10 mouse cellular contexts compared by ENCODE assay signal in the genomic region with DNA sequence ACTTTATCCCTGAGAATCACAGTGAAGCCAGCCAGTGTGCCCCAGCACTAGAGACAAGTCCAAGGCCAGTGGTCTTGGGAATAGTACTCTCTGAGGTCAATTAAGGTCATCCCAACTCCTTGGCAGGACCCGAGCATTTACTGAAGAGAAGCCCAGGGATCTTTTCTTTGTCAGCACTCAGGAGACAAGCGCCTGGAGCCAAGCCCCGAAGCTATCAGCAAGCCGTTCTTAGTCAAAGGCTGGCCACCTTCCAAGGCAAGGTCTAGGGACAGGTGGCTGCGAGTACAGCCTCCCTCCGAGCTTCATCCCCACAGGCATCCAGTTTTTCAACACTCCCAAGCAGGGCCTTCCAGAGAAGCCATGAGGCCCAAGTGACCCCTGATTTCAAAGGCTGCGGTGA. TPM values are rescaled to one million over a fixed set of nuclear protein-coding genes. Genes with fewer than 3 reads are reported as not detected.
DNase-seq lines count a peak whose midpoint lies in the region; ATAC-seq lines count a peak whose summit lies in the region.
"Had no signal": no experiment of that assay in that cellular context is flagged by ENCODE, and none has a peak within 500 bp of the region (broad histone marks: within the 10 kb centered on the region; RNA-seq: fewer than 3 reads in every experiment).

No protein-coding gene starts in this region.

- no peak overlapping the region for H3K4me3 ChIP-seq in embryonic facial prominence, embryonic 14.5 days (ENCODE audit: low read depth, low read length)
- H3K4me3 ChIP-seq in embryonic facial prominence, embryonic 10.5 days = no peak overlapping the region
- H3K4me3 ChIP-seq in liver, embryonic 12.5 days = no peak overlapping the region
- H3K4me3 ChIP-seq: heart, embryonic 13.5 days had no signal

- 0 out of 2 replicates have a peak, but pooled peaks cover 4% of the 10 kb centered on the region for H3K4me1 ChIP-seq in embryonic facial prominence, embryonic 14.5 days (ENCODE audit: control insufficient read depth, insufficient read depth, low read length)
- H3K4me1 ChIP-seq in embryonic facial prominence, embryonic 10.5 days = peaks cover 20% of the 10 kb centered on the region
- H3K4me1 ChIP-seq in liver, embryonic 12.5 days = no peaks in the 10 kb centered on the region

- H3K4me2 ChIP-seq in embryonic facial prominence, embryonic 14.5 days (ENCODE audit: low read depth, low read length) = no peak overlapping the region
- H3K4me2 ChIP-seq in liver, embryonic 12.5 days = no peak overlapping the region
- H3K4me2 ChIP-seq: heart, embryonic 13.5 days had no signal

- no peaks in the 10 kb centered on the region for H3K27me3 ChIP-seq in embryonic facial prominence, embryonic 14.5 days (replicated peaks; ENCODE audit: control insufficient read depth, insufficient read depth, low read length)
- H3K27me3 ChIP-seq in embryonic facial prominence, embryonic 10.5 days (replicated peaks; ENCODE audit: low read depth, poor library complexity, severe bottlenecking) = peaks cover 15% of the 10 kb centered on the region; the same call in 1 of the 2 replicates
- no peaks in the 10 kb centered on the region for H3K27me3 ChIP-seq in liver, embryonic 12.5 days (replicated peaks)

- DNase-seq in embryonic facial prominence, embryonic 14.5 days (ENCODE audit: low spot score) = peak; percentile 74
- DNase-seq in embryonic facial prominence, embryonic 10.5 days (ENCODE audit: low spot score) = no peak
- peak; percentile 19 for DNase-seq in urinary bladder, postnatal 10 days (ENCODE audit: low spot score)
- DNase-seq in urinary bladder, adult 18-20 months (ENCODE audit: low spot score in 2 of 2) = no peak
- DNase-seq in heart, postnatal 4 days = peak; percentile 76
- no peak for DNase-seq in frontal cortex, adult 2 months (ENCODE audit: extremely low spot score in 1 of 2, low spot score in 1 of 2)
- DNase-seq: liver, postnatal 0 days had no signal

- ATAC-seq in embryonic facial prominence, embryonic 14.5 days (ENCODE audit: low read depth) = no peak
- ATAC-seq in liver, embryonic 12.5 days = no peak
- no peak for ATAC-seq in granulocyte monocyte progenitor cell, adult 5-6 weeks (replicated peaks; ENCODE audit: poor library complexity, severe bottlenecking)
- ATAC-seq: liver, postnatal 0 days had no signal

- no peaks in the 10 kb centered on the region for H3K36me3 ChIP-seq in embryonic facial prominence, embryonic 14.5 days (ENCODE audit: control insufficient read depth, insufficient read depth, low read length)
- H3K36me3 ChIP-seq in embryonic facial prominence, embryonic 10.5 days (replicated peaks) = no peaks in the 10 kb centered on the region
- no peaks in the 10 kb centered on the region for H3K36me3 ChIP-seq in liver, embryonic 12.5 days
- H3K36me3 ChIP-seq: heart, embryonic 13.5 days had no signal

- no peak overlapping the region for H3K27ac ChIP-seq in embryonic facial prominence, embryonic 14.5 days (replicated peaks; ENCODE audit: low read depth, low read length)
- no peak overlapping the region; the same call in none of the 2 replicates for H3K27ac ChIP-seq in embryonic facial prominence, embryonic 10.5 days (replicated peaks)
- no peak overlapping the region for H3K27ac ChIP-seq in liver, embryonic 12.5 days
- H3K27ac ChIP-seq: heart, embryonic 13.5 days had no signal

- no peaks in the 10 kb centered on the region for H3K9me3 ChIP-seq in embryonic facial prominence, embryonic 14.5 days (ENCODE audit: control insufficient read depth, low read length)
- no peaks in the 10 kb centered on the region for H3K9me3 ChIP-seq in embryonic facial prominence, embryonic 10.5 days
- H3K9me3 ChIP-seq in liver, embryonic 12.5 days (replicated peaks) = no peaks in the 10 kb centered on the region
- H3K9me3 ChIP-seq: heart, embryonic 13.5 days had no signal

- 46% methylated on average over 7 of the region's 7 CpGs for WGBS in embryonic facial prominence, embryonic 14.5 days
- WGBS in embryonic facial prominence, embryonic 10.5 days = 76% methylated on average over 7 of the region's 7 CpGs
- 60% methylated on average over 7 of the region's 7 CpGs for WGBS in liver, embryonic 12.5 days (ENCODE audit: insufficient replicate concordance)

- H3K9ac ChIP-seq in embryonic facial prominence, embryonic 14.5 days (ENCODE audit: low read depth, low read length) = no peak overlapping the region
- H3K9ac ChIP-seq in liver, embryonic 12.5 days = no peak overlapping the region
- H3K9ac ChIP-seq: heart, embryonic 13.5 days; liver, postnatal 0 days had no signal

RNA-seq across cellular contexts. Expression of gene Rgma, which starts 40.4 kb away (rescaled TPM):
- 19.6 and 26.1 TPM in 2 replicates for polyA plus RNA-seq in embryonic facial prominence, embryonic 14.5 days (2014; fragmentation: Nextera tagmentation; extraction: Ambion mirVana)
- polyA plus RNA-seq in embryonic facial prominence, embryonic 10.5 days (2016; fragmentation: Nextera tagmentation; extraction: Ambion mirVana) = 23.4 and 26.5 TPM in 2 replicates
- total RNA-seq in heart, postnatal 4 days (2021) = 10 to 100 TPM; 36.1 to 38.8 TPM
- polyA plus RNA-seq in frontal cortex, adult 2 months (2012; rRNA removed) = 27.9 and 31.7 TPM in 2 replicates
- polyA plus RNA-seq in liver, embryonic 12.5 days (2016; fragmentation: Nextera tagmentation; extraction: Ambion mirVana) = 0.55 and 0.89 TPM in 2 replicates
- not detected in 2 replicates for total RNA-seq in granulocyte monocyte progenitor cell, adult 5-6 weeks (2014; fragmentation: Nextera tagmentation)
- not detected in 2 replicates for total RNA-seq in granulocyte monocyte progenitor cell, adult 5-6 weeks (2017)

Comparison
In these comparisons a context has a peak if more than half of its experiments do, and no peak if none do; other contexts are left out.
1. DNase-seq: peak in embryonic facial prominence, embryonic 14.5 days (single experiment), urinary bladder, postnatal 10 days (single experiment) and heart, postnatal 4 days (single experiment); none in embryonic facial prominence, embryonic 10.5 days (single experiment), urinary bladder, adult 18-20 months (0 of 2) and frontal cortex, adult 2 months (0 of 2).
2. RNA of gene Rgma, which starts 40.4 kb away (polyA plus RNA-seq): 27.9 to 31.7 TPM in frontal cortex, adult 2 months, 23.4 to 26.5 TPM in embryonic facial prominence, embryonic 10.5 days and 19.6 to 26.1 TPM in embryonic facial prominence, embryonic 14.5 days; 0.55 to 0.89 TPM in liver, embryonic 12.5 days; every median in the first group is over 10 times any median in the second.